Mouse (Mus musculus): ENCODE data around the gene Gabrp. TPM values are rescaled to one million over a fixed set of nuclear protein-coding genes. Genes with fewer than 3 reads are reported as not detected.
A peak's percentile ranks its signal among the peaks of the same experiment; 100 is the strongest.

The Gabrp gene
- total RNA-seq, 2 experiments from 2014 or later, result not detected

GRCm38 (mm10) chr11:33534541-33534940 is 44.2 kb downstream of the Gabrp start:
- intact Hi-C loops (cut with DNase I), result no loop called here
- no peak for DNase-seq

- intact Hi-C loops (cut with DNase I), result no loop called here
- DNase-seq, result no peak
Observed at GRCm38 (mm10) chr11:33533577-33533976, 45.2 kb downstream of the Gabrp start.

- no peak for DNase-seq
- intact Hi-C loops (cut with DNase I), result no loop called here
Observed at GRCm38 (mm10) chr11:33529576-33529975, 49.2 kb downstream of the Gabrp start.

GRCm38 (mm10) chr11:33513376-33513991 is 65.3 kb downstream of the Gabrp start, which contains the start of gene Ranbp17:
Gene Ranbp17 (minus strand): TSS chr11:33513746.
- intact Hi-C loops (cut with DNase I), result no loop called here
- peak; percentile 16 to 20 for DNase-seq

- peak; percentile 34 to 38 for DNase-seq
- intact Hi-C loops (cut with DNase I), result no loop called here
Observed at GRCm38 (mm10) chr11:33512854-33513375, 65.8 kb downstream of the Gabrp start.

GRCm38 (mm10) chr11:33509401-33509800 is 69.4 kb downstream of the Gabrp start:
- intact Hi-C loops (cut with DNase I), result no loop called here
- DNase-seq, result no peak

Other genes starting within 250 kb of the Gabrp start
- gene Ranbp17, start 65.2 kb downstream of the Gabrp start, total RNA-seq (2021), result under 1 TPM; 0.46 to 0.62 TPM
- gene D130052B06Rik, start 20.3 kb upstream of the Gabrp start, total RNA-seq (2021), result not detected

All from gastrocnemius, postnatal 36 days (tissue).